In genomic region chr11:94347063-94347575, GRCm38 (mm10) we compare ENCODE assay signal across 18 mouse cellular contexts. TPM values are rescaled to one million over a fixed set of nuclear protein-coding genes. Genes with fewer than 3 reads are reported as not detected.
DNase-seq lines count a peak whose midpoint lies in the region; ATAC-seq and TF ChIP-seq lines count a peak whose summit lies in the region.
"Had no signal": no experiment of that assay in that cellular context is flagged by ENCODE, and none has a peak within 500 bp of the region (broad histone marks: within the 10 kb centered on the region; RNA-seq: fewer than 3 reads in every experiment).

No protein-coding gene starts in this region.

- no peak overlapping the region for H3K9ac ChIP-seq in kidney, postnatal 0 days (ENCODE audit: low read depth, low read length)
- H3K9ac ChIP-seq in kidney, embryonic 14.5 days (ENCODE audit: low read depth, low read length): no peak overlapping the region
- H3K9ac ChIP-seq in stomach, postnatal 0 days (ENCODE audit: low read length): peak overlapping the region; percentile 13; the same call in 1 of the 2 replicates
- H3K9ac ChIP-seq: embryonic facial prominence, embryonic 13.5 days; forebrain, embryonic 13.5 days; forebrain, postnatal 0 days; heart, embryonic 15.5 days; hindbrain, embryonic 13.5 days had no signal

- H3K36me3 ChIP-seq in kidney, postnatal 0 days (ENCODE audit: insufficient read depth, low read length): no peaks in the 10 kb centered on the region
- H3K36me3 ChIP-seq in kidney, embryonic 14.5 days (ENCODE audit: control insufficient read depth, insufficient read depth, low read length): no peaks in the 10 kb centered on the region
- H3K36me3 ChIP-seq in stomach, postnatal 0 days (ENCODE audit: control insufficient read depth, insufficient read depth, low read length): no peaks in the 10 kb centered on the region
- H3K36me3 ChIP-seq: embryonic facial prominence, embryonic 13.5 days; heart, embryonic 15.5 days; hindbrain, embryonic 13.5 days had no signal

- TF ChIP-seq CTCF in kidney, postnatal 0 days (IDR thresholded peaks at IDR 0.05; ENCODE audit: low read depth): no peak
- TF ChIP-seq CTCF in embryonic fibroblast, embryonic 13.5 days (IDR thresholded peaks at IDR 0.05; ENCODE audit: borderline replicate concordance, insufficient read depth, low read length): no peak
- TF ChIP-seq CTCF in stomach, postnatal 0 days (IDR thresholded peaks at IDR 0.05; ENCODE audit: low read depth): no peak

- H3K27ac ChIP-seq in kidney, postnatal 0 days: peak overlapping the region; percentile 54
- no peak overlapping the region; the same call in 1 of the 2 replicates for H3K27ac ChIP-seq in kidney, embryonic 14.5 days (ENCODE audit: low read depth, low read length)
- H3K27ac ChIP-seq in embryonic fibroblast, embryonic 13.5 days (ENCODE audit: insufficient read depth, low read length): peak overlapping the region; percentile 26; the same call in 1 of the 2 replicates
- peak overlapping the region; percentile 84 for H3K27ac ChIP-seq in stomach, postnatal 0 days (replicated peaks)
- H3K27ac ChIP-seq: embryonic facial prominence, embryonic 13.5 days; forebrain, embryonic 13.5 days; heart, adult 2 months; heart, embryonic 15.5 days; hindbrain, embryonic 13.5 days had no signal

- no peak overlapping the region for H3K4me2 ChIP-seq in kidney, postnatal 0 days (ENCODE audit: low read length)
- H3K4me2 ChIP-seq in kidney, embryonic 14.5 days (replicated peaks; ENCODE audit: low read depth, low read length): no peak overlapping the region
- no peak overlapping the region for H3K4me2 ChIP-seq in stomach, postnatal 0 days (replicated peaks; ENCODE audit: low read depth)
- H3K4me2 ChIP-seq: embryonic facial prominence, embryonic 13.5 days; forebrain, embryonic 13.5 days; heart, embryonic 11.5 days; heart, embryonic 15.5 days; hindbrain, embryonic 13.5 days had no signal

- 60% methylated on average over 7 of the region's 7 CpGs for WGBS in kidney, postnatal 0 days
- 76% methylated on average over 7 of the region's 7 CpGs for WGBS in kidney, embryonic 14.5 days
- WGBS in stomach, postnatal 0 days: 58% methylated on average over 7 of the region's 7 CpGs

- no peak for TF ChIP-seq EP300 in stomach, postnatal 0 days (optimal IDR thresholded peaks at IDR 0.05)

- no peak overlapping the region for H3K4me3 ChIP-seq in kidney, postnatal 0 days (replicated peaks; ENCODE audit: low read depth, low read length)
- H3K4me3 ChIP-seq in kidney, embryonic 14.5 days (ENCODE audit: low read length): no peak overlapping the region
- no peak overlapping the region for H3K4me3 ChIP-seq in embryonic fibroblast, embryonic 13.5 days (ENCODE audit: insufficient read depth, low read length)
- H3K4me3 ChIP-seq in stomach, postnatal 0 days (ENCODE audit: low read depth, low read length): no peak overlapping the region
- H3K4me3 ChIP-seq: embryonic facial prominence, embryonic 13.5 days; forebrain, embryonic 13.5 days; heart, adult 2 months; heart, embryonic 15.5 days; hindbrain, embryonic 13.5 days had no signal

- ATAC-seq in kidney, postnatal 0 days (replicated peaks; ENCODE audit: low FRiP score, low read depth): no peak
- ATAC-seq in kidney, embryonic 14.5 days (ENCODE audit: low FRiP score, low TSS enrichment): no peak
- ATAC-seq in stomach, postnatal 0 days (ENCODE audit: low FRiP score, low TSS enrichment): no peak
- ATAC-seq: forebrain, embryonic 13.5 days; forebrain, postnatal 0 days had no signal

- H3K27me3 ChIP-seq in kidney, postnatal 0 days (ENCODE audit: insufficient read depth, low read length): no peaks in the 10 kb centered on the region
- H3K27me3 ChIP-seq in kidney, embryonic 14.5 days (ENCODE audit: control insufficient read depth, insufficient read depth, low read length): no peaks in the 10 kb centered on the region
- H3K27me3 ChIP-seq in stomach, postnatal 0 days (ENCODE audit: control insufficient read depth, insufficient read depth, low read length): no peaks in the 10 kb centered on the region
- H3K27me3 ChIP-seq: embryonic facial prominence, embryonic 13.5 days had no signal

- no peak for DNase-seq in kidney, postnatal 0 days (ENCODE audit: low spot score)
- DNase-seq in adipocyte (ENCODE audit: low spot score): peak; percentile 53
- no peak for DNase-seq in stomach, postnatal 0 days (ENCODE audit: low spot score)
- DNase-seq in cerebellum, postnatal 14 days: no peak
- DNase-seq: cerebellum, adult 11-12 months; cerebellum, adult 9-10 months; cerebellum, postnatal 36 days; forebrain, postnatal 0 days; gastrocnemius, postnatal 14 days; heart, adult 2 months; heart, postnatal 14 days had no signal

- no peaks in the 10 kb centered on the region for H3K9me3 ChIP-seq in kidney, postnatal 0 days (replicated peaks; ENCODE audit: low read length)
- H3K9me3 ChIP-seq in kidney, embryonic 14.5 days (ENCODE audit: control insufficient read depth, low read length): no peaks in the 10 kb centered on the region
- H3K9me3 ChIP-seq in stomach, postnatal 0 days (ENCODE audit: control insufficient read depth, low read length): no peaks in the 10 kb centered on the region
- H3K9me3 ChIP-seq: embryonic facial prominence, embryonic 13.5 days; forebrain, embryonic 13.5 days; heart, embryonic 15.5 days; hindbrain, embryonic 13.5 days had no signal

- no peak for TF ChIP-seq POLR2A in embryonic fibroblast, embryonic 13.5 days (IDR thresholded peaks at IDR 0.05; ENCODE audit: low read depth, low read length)

- H3K4me1 ChIP-seq in kidney, postnatal 0 days (replicated peaks; ENCODE audit: insufficient read depth, low read length): peaks cover 18% of the 10 kb centered on the region; the same call in 1 of the 2 replicates
- peaks cover 32% of the 10 kb centered on the region for H3K4me1 ChIP-seq in kidney, embryonic 14.5 days (ENCODE audit: control insufficient read depth, insufficient read depth, low read length)
- peaks cover 12% of the 10 kb centered on the region for H3K4me1 ChIP-seq in embryonic fibroblast, embryonic 13.5 days (ENCODE audit: control insufficient read depth, insufficient read depth, low read length)
- H3K4me1 ChIP-seq in stomach, postnatal 0 days (replicated peaks; ENCODE audit: control insufficient read depth, insufficient read depth): peaks cover 12% of the 10 kb centered on the region

RNA-seq across cellular contexts. Expression of gene Ankrd40, which starts 19.3 kb away (rescaled TPM):
- polyA plus RNA-seq in kidney, postnatal 0 days (2015; fragmentation: Nextera tagmentation; extraction: Ambion mirVana): 17.9 and 21.9 TPM in 2 replicates
- 16.0 and 20.6 TPM in 2 replicates for polyA plus RNA-seq in kidney, embryonic 14.5 days (2014; fragmentation: Nextera tagmentation; extraction: Ambion mirVana)
- polyA plus RNA-seq in embryonic fibroblast, embryonic 13.5 days (2011; ENCODE audit: insufficient read length, low read depth, missing spikeins): 79.0 and 83.8 TPM in 2 replicates
- polyA plus RNA-seq in stomach, postnatal 0 days (2015; fragmentation: Nextera tagmentation; extraction: Ambion mirVana): 14.8 and 15.6 TPM in 2 replicates

RNA-seq across cellular contexts. Expression of gene Luc7l3, which starts 25.3 kb away (rescaled TPM):
- polyA plus RNA-seq in kidney, postnatal 0 days (2015; fragmentation: Nextera tagmentation; extraction: Ambion mirVana): 107 and 108 TPM in 2 replicates
- 106 and 147 TPM in 2 replicates for polyA plus RNA-seq in kidney, embryonic 14.5 days (2014; fragmentation: Nextera tagmentation; extraction: Ambion mirVana)
- polyA plus RNA-seq in embryonic fibroblast, embryonic 13.5 days (2011; ENCODE audit: insufficient read length, low read depth, missing spikeins): 75.7 and 88.2 TPM in 2 replicates
- polyA plus RNA-seq in stomach, postnatal 0 days (2015; fragmentation: Nextera tagmentation; extraction: Ambion mirVana): 50.0 and 51.2 TPM in 2 replicates

RNA-seq across cellular contexts. Expression of gene Abcc3, which starts 45.7 kb away (rescaled TPM):
- 9.1 and 10.5 TPM in 2 replicates for polyA plus RNA-seq in kidney, postnatal 0 days (2015; fragmentation: Nextera tagmentation; extraction: Ambion mirVana)
- polyA plus RNA-seq in kidney, embryonic 14.5 days (2014; fragmentation: Nextera tagmentation; extraction: Ambion mirVana): 1.1 and 3.9 TPM in 2 replicates
- polyA plus RNA-seq in embryonic fibroblast, embryonic 13.5 days (2011; ENCODE audit: insufficient read length, low read depth, missing spikeins): 1.9 and 3.0 TPM in 2 replicates
- polyA plus RNA-seq in stomach, postnatal 0 days (2015; fragmentation: Nextera tagmentation; extraction: Ambion mirVana): 25.3 and 31.4 TPM in 2 replicates
